Mouse (Mus musculus) CH12F3 (cell line): ENCODE results near the gene Fut2.

ENCODE experiments used
- in situ Hi-C: fragments of 300-500 bp; cut with MboI; formaldehyde crosslinking; loops from 2 replicates; pipeline ENCODE4 v1.14.3; 2020; ENCODE audit warnings: low sequenced_read_pairs

Fut2 gene

GRCm38 (mm10) chr7:45666161-45666560 is at the start of gene Fut2:
TSS of gene Fut2 (minus strand) at chr7:45666394.
- in situ Hi-C loops: no loop called here

- in situ Hi-C loops: no loop called here
Measured at GRCm38 (mm10) chr7:45715090-45715708, 49.0 kb upstream of the Fut2 start, which contains the start of gene Rpl18. TSS of gene Rpl18 (plus strand) at chr7:45715457.

GRCm38 (mm10) chr7:45714630-45715089 is 48.5 kb upstream of the Fut2 start:
- in situ Hi-C loops: no loop called here

- in situ Hi-C loops: no loop called here
Measured at GRCm38 (mm10) chr7:45713881-45714520, 47.8 kb upstream of the Fut2 start.

- in situ Hi-C loops: no loop called here
Measured at GRCm38 (mm10) chr7:45713396-45713795, 47.2 kb upstream of the Fut2 start.

- in situ Hi-C loops: no loop called here
Measured at GRCm38 (mm10) chr7:45712022-45712757, 46.0 kb upstream of the Fut2 start.

GRCm38 (mm10) chr7:45711316-45712021 is 45.3 kb upstream of the Fut2 start:
- in situ Hi-C loops: no loop called here

- in situ Hi-C loops: no loop called here
Measured at GRCm38 (mm10) chr7:45710477-45711191, 44.4 kb upstream of the Fut2 start.

- in situ Hi-C loops: no loop called here
Measured at GRCm38 (mm10) chr7:45709677-45710355, 43.6 kb upstream of the Fut2 start.

- in situ Hi-C loops: no loop called here
Measured at GRCm38 (mm10) chr7:45709036-45709435, 42.8 kb upstream of the Fut2 start.

GRCm38 (mm10) chr7:45708221-45708761 is 42.1 kb upstream of the Fut2 start:
- in situ Hi-C loops: no loop called here

- in situ Hi-C loops: no loop called here
Measured at GRCm38 (mm10) chr7:45707375-45707967, 41.3 kb upstream of the Fut2 start.

GRCm38 (mm10) chr7:45706721-45707241 is 40.6 kb upstream of the Fut2 start:
- in situ Hi-C loops: no loop called here

GRCm38 (mm10) chr7:45705873-45706281 is 39.7 kb upstream of the Fut2 start:
- in situ Hi-C loops: no loop called here

GRCm38 (mm10) chr7:45705443-45705864 is 39.3 kb upstream of the Fut2 start:
- in situ Hi-C loops: no loop called here

- in situ Hi-C loops: no loop called here
Measured at GRCm38 (mm10) chr7:45704730-45705442, 38.7 kb upstream of the Fut2 start, which contains the start of gene Dbp. TSS of gene Dbp (plus strand) at chr7:45705088.

- in situ Hi-C loops: no loop called here
Measured at GRCm38 (mm10) chr7:45704046-45704559, 37.9 kb upstream of the Fut2 start.

- in situ Hi-C loops: no loop called here
Measured at GRCm38 (mm10) chr7:45703521-45704033, 37.4 kb upstream of the Fut2 start.
